Mouse (Mus musculus): ENCODE measurements at regions not wholly inside any gene's neighbourhood (a gene's known extent, or its start where the extent isn't known, plus 50 kb on each side); places are given as distances from the start of the nearest gene placed in this dataset.

DNA sequence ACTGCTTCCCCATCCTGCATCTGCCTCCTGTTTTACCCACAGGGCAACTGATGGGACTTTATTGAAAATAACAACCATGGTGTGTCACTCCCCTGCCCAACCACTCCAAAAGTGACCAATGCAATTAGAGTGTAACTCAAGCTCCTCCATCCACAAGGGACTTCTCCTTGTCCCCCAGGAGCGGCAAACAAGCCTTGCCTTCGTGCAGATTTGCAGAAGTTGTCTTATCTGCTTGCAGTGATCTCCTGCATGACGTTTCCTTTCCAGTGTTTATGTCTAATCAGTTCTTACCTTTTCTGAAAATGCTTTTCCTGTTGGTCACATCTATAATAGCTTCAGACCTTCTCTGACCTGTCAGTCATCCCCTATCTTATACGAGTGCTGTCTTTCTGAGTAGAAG lies 100.5 kb upstream of the Rxylt1 start:
- DNase-seq (ENCODE audit: low spot score in 2 of 2): no peak

DNA sequence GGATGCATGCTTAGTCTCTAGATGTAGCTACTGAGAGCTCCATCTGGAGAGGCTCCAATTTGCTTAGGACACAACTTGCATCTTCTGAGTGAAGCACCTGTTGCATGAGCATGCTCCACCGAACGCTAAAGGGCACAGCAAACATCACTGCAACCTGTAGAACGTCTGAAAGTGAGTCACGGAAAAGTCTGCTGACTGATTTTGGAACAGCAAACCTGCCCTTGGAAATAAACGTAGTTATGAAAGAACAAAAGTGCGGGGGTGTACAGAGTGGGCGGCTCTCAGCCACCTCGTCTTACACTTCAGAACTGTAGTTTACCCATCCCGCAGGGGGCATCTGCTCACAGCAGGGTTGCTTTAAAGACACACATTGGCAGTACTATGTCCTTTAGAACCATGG lies 97.0 kb upstream of the Rxylt1 start:
- DNase-seq (ENCODE audit: low spot score in 2 of 2): no peak

DNA sequence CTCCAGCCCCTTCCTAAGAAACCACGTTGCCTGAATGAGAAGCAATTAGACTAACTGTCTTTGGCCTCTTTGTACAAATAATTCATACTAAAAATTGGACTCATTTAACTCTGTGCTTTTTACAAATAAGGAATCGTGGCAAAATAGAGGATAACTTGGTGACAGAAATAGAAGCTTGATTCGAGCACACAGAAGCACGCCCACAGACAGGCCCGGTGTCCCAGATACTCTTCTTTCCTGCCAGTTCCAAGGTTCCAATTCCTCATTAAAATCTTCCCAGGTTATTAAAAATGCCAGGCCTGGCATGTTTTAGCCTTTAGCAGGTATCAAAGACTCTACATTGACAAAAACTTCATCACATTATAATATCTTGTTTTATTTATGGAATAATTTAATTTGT lies 96.2 kb upstream of the Rxylt1 start:
- DNase-seq (ENCODE audit: low spot score in 2 of 2): no peak

DNA sequence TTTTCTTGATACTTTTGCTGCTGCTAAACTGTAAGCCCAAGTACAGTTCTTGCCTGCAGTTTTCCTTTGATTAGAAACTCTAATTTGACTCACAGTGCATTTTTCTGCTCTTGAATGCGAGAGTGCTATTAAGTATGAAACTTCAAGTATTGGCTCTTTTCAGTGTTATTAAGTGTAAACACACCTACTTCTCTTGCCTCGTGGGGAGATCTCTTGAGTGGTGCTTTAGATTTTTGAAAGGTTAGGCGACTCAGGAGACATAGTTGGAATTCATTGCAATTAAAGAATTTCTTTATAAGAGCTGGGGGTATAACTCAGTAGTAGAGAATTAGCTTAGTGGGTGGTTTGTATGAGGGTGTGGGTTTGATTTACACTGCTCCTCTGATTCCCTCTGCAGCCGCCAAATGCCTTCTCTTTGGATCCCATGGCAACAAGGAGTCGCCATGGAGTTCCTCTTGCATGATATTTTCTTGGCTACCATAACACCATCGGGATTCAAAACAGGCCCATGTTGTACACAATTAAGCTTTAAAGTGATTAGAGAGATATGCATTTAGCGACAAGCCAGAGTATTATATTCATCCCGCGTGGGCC lies 88.1 kb upstream of the Rxylt1 start:
- DNase-seq (ENCODE audit: low spot score in 2 of 2): no peak

DNA sequence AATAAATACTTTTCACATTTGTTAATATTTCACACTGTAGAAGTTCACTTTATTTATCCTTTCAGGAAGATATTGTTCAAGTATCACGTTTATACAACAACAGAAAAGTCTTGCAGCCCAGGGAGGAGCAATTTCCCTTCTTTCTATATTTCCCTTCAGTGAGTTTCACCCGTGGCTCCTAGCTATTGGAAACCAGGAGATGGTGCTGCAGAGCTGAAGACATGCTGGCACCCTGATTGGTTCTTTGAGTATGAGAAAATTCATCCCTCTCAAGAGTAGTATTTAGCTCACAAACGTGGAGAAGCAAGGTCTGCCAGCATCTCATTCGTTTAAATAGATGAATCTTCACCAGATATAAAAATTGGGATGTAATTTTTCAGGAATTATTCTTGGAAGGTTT lies 85.9 kb upstream of the Rxylt1 start:
- DNase-seq (ENCODE audit: low spot score in 2 of 2): peak in 1 of 2 experiments; percentile 10

DNA sequence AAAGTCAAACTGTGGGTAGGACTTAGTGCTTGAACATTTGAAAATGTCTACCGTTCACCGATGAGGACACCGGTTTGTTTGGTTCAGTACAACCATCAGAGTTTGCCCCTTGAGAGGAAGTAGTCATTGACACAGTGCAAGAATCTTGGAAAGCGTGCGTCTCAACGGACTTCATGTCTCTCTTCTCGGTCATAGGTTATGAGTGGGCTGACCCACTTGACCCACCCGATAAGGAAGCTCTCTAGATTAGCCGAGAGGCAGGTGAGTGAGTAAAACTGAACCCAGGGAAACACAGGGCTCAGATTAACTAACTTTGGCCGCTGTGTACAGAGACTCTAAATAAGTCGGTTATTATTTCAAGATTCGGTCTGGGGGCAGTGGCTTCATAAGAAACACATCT lies 51.9 kb upstream of the Rxylt1 start:
- DNase-seq (ENCODE audit: low spot score in 2 of 2): no peak

DNA sequence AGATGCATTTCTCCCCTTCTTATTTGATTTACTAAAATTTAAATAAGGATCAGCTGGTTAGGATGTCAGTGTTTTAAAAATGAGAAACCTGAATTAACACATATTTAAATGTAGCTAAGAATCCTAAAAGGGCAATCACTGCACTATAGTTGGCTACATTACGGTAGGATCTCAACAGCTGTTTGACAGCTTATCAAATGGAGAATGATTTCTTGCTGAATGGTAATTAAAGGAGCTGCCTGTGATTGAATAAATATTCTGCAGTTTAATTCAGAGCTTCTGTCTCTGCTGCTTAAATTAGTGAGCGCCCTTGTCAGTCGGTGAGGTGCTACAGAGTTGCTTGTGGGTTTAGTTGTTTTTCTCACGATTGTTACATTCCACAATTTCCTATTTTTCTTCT lies 51.4 kb upstream of the Rxylt1 start:
- DNase-seq (ENCODE audit: low spot score in 2 of 2): no peak
